Mouse (Mus musculus) right cerebral cortex, postnatal 4 days (tissue): ENCODE measurements around the gene Optc.

Experiments used
- DNase-seq: peaks from one replicate; pipeline ENCODE4 v3.0.0-alpha.2; 2022

Optc gene

DNA sequence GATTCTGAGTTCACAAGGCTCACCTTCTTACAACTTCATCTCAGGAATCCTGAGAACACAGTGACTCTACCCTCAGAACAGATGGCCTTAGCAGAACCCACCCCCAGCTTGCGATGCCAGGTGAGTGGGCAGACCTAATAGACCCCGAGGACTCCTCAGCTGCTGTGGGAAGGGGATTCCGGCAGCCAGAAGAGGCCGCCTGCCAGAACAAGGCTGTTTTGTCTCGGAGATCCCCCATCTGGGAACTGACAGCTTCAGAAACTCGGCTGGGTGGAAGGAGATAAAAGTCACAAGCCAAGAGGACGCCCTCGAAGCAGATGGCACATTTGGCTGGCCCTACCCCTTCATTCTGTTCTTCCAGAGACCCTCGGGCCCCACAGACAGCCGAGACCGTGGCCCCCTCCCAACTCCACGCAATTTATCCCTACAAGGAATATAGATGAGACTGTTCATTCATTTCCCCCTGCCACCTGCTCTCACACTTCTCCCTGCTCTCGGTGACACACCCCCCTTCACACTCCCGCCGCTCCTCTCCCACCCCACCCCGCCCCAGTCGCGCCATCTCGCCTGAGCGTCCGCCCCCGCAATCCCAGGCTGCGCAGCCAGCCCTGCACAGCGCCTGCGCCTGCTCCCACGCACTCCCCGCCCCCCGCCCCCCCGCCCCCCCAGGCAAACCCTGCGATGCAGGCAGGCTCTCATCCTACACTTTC, at the start of gene Optc:
Gene Optc (minus strand): TSS at position 51 of the 710 bp plus-strand sequence.
- peak; percentile 75 for DNase-seq

DNA sequence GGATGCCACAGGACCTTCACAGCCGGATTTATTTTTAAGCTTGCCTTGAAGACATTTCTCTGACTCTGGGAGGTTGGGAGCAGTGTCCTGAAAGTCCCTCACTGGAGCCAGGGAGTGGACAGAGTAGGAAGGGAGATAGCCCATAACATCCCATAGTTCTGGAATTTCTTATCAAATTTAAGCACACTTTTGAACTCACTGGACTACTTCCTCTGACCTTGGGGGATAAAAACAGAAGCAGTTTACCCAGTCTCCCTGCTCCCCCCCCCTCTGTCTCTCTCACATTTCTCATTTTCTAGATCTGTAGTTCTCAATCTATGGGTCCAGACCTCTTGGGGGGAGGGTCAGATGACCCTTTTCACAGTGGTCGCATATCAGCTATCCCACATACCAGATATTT, 46.2 kb upstream of the Optc start:
- no peak for DNase-seq

DNA sequence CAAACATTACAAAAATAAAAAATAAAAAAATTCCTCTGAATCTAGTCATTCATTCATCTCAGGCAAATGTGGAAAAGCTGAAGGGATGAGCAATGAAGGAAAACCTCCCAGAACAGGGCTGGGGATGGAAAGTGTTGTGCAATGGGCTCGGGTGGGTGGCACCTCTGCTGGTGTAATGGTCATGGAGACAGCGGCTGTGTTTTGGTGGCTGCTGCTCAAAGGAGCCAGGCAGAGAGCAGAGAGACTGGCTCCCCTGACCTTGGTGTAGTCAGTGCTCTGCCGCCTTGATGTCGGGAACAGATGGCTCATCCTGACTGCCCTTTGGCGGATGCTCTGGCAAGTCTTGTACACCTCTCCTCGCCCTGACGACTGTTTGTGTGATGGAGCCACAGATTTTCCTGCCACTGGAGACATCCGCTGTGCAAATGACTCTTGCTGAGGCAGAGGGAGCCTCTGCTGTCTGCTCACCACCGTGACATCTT, 45.5 kb upstream of the Optc start:
- DNase-seq = no peak

DNA sequence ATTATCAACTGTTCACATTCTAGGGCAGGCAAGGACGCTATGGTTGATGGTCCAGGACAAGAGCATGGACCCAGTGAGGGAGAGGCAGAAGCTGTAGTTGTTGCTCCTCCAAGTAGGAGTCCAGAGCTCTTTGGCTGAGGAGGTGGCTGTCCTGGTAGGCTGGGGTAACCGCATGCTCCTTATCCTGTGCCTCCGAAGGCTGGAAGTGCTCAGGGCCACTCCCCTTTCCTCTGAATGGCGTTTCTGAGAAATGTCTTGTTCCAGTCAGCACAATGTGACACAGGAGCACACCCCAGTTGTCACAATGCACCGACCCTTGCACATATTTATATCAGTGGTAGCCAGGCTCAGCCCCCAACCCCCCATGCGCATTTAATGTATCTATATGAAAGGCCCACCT, 43.8 kb upstream of the Optc start:
- no peak for DNase-seq

- DNase-seq = no peak
Measured at GRCm38 (mm10) chr1:133950061-133950782, 42.4 kb upstream of the Optc start.

GRCm38 (mm10) chr1:133945106-133945505, 37.3 kb upstream of the Optc start:
- no peak for DNase-seq

GRCm38 (mm10) chr1:133941904-133942303, 34.1 kb upstream of the Optc start:
- DNase-seq = no peak

DNA sequence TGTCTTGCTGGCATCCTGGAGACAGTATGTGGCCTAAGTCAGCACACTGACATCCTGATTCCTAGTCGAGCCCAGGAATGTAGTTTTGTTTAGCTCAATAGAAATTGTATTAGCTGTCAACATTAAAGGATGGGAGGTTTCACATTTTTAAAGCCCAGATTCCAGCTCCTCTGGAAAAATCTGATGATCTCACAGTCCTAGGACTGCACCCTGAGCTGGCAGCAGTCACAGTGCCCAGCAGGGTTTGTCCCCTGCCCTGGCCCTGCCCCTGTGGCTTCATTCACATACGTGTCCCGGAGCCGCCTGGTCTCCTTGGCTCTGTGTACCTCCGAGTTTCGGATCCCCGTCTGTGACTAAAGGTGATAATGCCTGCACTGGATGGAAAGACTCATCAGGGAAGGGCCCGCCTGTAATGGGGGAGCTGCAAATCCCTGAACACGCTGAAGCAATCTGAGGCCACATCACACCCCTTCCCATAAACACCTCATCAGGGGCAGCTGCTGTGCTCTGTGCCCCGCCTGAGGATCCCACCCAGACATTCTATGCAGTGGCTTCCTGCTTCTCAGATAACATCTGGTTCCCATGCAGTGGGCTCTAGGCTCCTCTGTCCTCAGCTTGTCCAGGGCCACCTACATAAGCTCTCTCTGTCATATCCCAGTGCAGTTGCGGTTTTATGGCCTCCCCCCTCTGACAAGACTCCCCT, 33.5 kb upstream of the Optc start:
- no peak for DNase-seq

- no peak for DNase-seq
Measured at GRCm38 (mm10) chr1:133940481-133941092, 32.8 kb upstream of the Optc start.

GRCm38 (mm10) chr1:133939708-133940107, 31.9 kb upstream of the Optc start:
- no peak for DNase-seq

DNA sequence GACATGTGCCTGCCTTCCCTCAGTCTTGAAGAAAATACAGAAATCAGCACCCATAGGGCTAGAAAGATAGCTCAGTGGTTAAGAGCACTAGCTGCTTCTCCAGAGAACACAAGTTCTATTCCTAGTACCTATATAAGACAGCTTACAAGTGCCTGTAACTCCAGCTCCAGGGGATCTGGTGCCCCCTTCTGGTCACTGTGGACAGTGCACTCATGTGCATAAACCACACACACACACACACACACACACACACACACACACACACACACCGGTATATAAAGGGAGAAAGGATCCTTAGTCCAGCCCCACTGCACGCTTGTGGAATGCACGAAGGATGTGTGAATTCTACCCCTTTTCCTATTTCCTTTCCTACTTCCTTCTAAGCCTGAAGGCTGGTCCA, 28.4 kb upstream of the Optc start:
- no peak for DNase-seq

GRCm38 (mm10) chr1:133934354-133934963, 26.7 kb upstream of the Optc start:
- no peak for DNase-seq

- DNase-seq = no peak
Measured at GRCm38 (mm10) chr1:133933301-133934195, 25.7 kb upstream of the Optc start.

DNA sequence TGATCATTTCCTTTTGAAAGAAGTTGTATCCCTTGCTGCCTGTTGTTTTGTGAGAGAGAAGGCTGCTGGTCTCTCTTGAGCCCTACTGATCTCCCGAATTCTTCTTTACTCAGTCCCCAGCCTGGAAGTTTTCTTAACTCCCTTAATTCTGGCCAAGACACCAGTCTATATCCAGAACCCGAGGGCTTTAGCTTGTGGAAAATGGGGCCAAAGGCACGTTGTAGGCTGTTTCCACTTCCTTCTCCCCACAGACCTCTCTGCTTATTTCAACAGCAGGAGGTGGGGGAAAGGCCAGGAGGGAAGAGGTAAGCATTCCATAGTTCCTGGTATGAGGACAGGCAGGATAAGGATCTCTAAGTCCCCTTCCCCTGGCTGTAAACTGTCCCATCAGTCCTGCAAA, 22.2 kb upstream of the Optc start:
- DNase-seq = no peak

GRCm38 (mm10) chr1:133925223-133925622, 17.4 kb upstream of the Optc start:
- DNase-seq = no peak

DNA sequence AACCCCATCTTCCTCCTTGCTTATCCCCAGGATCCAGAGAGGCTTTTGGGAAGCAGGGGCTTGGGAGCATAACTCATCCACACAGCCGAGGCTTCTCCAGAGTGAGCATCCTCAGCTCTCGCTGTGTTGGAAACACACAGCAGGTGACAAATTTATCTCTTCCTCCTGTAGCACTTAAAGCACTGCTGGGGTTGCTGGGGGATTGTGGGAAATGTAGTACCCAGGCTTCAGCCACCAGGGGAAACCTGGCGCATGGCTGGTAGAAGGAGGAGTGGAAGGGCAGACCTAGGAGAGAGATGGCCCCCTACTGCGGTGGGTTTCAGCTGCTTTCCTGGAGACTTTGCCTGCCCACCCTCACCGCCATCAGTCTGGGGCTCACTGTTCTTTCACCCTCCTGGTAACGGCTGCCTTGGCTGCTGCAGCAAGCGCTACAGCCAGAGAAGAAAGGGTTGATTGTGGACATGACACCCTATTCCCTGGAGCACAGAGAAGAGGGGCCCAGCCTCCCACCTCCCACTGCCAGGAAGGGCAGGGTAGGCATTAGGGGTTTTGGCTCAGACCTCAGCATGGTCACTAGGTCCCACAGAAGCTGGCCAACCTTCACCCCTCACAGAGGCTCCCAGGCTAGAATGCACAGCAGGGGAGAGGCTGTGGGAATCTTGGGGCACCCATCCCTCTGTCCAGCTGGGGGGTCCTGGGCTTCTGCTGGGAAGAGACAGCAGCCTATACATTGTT, 16.5 kb upstream of the Optc start:
- DNase-seq = peak; percentile 50

- no peak for DNase-seq
Measured at GRCm38 (mm10) chr1:133923071-133923470, 15.3 kb upstream of the Optc start.

DNA sequence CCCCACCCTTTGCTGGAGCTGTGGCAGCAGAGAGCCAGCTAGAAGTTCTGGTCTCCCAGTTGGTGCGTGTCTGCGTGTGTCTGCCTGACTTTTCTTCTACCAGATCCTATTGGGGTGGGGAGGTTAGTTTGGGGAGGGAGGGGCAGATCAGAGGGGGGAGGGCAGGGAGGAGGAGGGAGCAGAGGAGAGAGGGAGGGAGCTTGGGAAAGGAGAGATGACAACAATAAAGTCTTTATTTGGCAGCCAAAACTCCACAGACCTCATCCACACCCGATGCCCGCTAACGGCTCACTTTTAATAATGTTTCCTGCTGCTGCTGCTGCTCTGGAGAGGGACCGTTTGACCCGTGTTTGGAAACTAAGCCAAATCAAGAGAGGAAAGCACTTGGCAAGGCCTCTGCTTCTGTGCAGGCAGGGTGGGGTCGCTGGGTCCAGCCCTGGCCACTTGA, 13.5 kb upstream of the Optc start, which contains the start of gene Prelp:
Gene Prelp (minus strand): TSS at position 111 of the 448 bp plus-strand sequence.
- no peak for DNase-seq

DNA sequence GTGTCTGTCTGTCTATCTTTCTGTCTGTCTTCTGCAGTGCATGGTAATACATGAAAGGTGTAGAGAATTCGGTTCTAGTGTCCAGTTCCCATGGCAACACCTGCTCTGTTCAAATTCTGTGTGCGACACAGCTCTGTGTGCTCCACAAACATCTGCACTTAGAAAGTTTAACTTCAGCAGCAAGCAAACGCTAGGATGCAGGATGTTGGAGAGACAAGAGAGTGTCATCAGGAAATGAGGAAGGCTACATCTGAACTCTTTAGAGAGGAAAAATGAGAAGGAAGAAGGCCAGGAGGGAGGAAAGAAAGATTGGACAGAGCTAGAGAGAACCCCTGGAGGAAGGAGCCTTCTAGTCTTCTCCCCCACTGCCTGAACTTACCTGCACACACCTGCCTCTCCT, 13.1 kb upstream of the Optc start:
- no peak for DNase-seq

GRCm38 (mm10) chr1:133920401-133920800, 12.6 kb upstream of the Optc start:
- no peak for DNase-seq

- DNase-seq = no peak
Measured at GRCm38 (mm10) chr1:133918088-133918470, 10.3 kb upstream of the Optc start.
